Mouse (Mus musculus): ENCODE data around the gene Mipol1.
A peak's percentile ranks its signal among the peaks of the same experiment; 100 is the strongest.
"Not testable (repeated sequence)": the region's sequence is repeated elsewhere in the genome, so short reads cannot be mapped to it uniquely, and the experiment has no call there.

The Mipol1 gene

GRCm38 (mm10) chr12:57428767-57429166, 198.5 kb downstream of the Mipol1 start:
- no peak for DNase-seq

- DNase-seq = not testable (repeated sequence)
Observed at GRCm38 (mm10) chr12:57436939-57437659, 206.9 kb downstream of the Mipol1 start.

DNA sequence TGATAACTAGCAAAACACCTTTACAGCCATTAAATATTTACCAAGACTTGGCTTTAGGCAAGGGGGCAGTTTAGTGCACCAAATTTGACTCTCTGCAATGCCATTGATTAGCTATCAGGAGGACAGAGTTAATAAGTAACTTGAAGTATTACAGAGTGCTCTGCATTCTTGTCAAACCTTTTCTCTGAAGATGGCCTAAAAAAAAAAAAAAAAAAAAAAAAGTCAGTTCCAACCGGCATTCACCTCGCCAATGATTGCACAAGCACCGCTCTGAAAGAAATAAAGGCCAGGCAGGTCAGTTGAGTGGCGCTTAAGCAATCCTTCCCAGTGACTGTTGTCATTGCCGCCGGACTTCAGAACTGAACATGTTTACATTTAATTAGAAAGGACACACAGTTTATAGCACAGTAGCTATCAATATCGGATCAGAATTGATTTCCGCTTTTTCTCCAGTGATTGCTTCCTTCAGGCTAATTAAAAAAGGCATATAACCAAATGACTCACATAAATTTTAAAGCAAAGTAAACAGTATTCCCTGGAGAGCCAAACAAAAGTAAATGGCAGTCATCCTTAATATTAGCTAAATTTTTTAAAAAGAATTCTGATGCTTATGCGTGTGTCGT, 214.2 kb downstream of the Mipol1 start:
- DNase-seq = peak; percentile 50

DNA sequence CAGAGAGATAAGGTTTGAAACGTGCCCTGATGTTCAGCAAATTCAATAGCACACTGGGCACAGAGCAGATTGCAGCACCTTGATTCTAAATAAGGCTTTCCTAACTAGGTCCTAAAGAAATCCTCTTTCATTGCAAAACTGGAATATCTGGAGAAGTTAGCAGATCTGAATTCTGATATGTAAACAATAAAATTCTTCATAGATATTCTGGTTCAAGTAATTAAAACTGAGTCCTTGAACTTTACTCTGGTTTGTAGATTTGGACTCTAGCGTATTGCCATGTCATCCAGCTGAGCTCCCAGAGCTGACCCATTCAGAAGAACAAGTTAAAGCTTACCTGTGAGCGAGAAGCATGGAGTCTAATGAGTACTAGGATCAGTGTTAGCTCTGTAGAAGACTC, 217.1 kb downstream of the Mipol1 start:
- DNase-seq = no peak

GRCm38 (mm10) chr12:57449299-57449698, 219.1 kb downstream of the Mipol1 start:
- DNase-seq = no peak

- no peak for DNase-seq
Observed at GRCm38 (mm10) chr12:57450017-57450583, 219.9 kb downstream of the Mipol1 start.

DNA sequence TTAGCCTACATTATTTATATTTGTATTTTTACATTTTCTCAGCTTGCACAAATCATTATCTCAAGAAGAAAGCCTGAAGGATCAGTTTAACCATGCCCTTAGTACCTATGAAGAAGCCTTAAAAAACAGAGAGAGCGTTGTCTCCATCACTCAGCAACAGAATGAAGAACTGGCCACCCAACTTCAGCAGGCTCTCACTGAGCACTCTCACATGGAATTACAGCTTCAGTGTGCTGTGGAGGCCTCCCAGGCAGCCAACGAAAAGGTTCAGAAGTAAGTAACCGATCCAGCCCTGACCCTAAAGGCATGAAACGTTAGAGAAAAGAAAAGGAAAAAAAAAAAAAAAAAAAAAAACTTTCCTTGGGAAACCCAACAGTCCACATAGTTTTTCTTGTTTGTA, 226.7 kb downstream of the Mipol1 start:
- DNase-seq = no peak

DNA sequence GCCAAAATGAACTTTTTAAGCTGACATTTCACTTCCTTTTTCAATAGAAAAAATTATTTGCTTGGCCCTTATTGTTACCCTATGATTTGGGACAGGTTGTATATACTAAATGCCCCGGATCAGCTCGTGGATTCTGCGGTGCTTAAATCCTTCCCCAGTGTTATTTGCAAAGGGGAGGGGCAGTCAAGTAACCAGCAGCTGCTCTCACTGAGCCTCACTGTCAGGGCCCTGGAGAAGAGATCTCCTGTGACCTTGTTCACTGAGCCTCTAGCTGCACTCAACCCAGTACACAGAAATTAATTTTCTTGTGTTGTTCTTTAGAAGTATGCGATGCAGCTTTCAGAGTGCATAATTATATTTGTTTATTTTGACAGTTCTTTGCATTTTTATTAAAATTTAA, 227.1 kb downstream of the Mipol1 start:
- no peak for DNase-seq

DNA sequence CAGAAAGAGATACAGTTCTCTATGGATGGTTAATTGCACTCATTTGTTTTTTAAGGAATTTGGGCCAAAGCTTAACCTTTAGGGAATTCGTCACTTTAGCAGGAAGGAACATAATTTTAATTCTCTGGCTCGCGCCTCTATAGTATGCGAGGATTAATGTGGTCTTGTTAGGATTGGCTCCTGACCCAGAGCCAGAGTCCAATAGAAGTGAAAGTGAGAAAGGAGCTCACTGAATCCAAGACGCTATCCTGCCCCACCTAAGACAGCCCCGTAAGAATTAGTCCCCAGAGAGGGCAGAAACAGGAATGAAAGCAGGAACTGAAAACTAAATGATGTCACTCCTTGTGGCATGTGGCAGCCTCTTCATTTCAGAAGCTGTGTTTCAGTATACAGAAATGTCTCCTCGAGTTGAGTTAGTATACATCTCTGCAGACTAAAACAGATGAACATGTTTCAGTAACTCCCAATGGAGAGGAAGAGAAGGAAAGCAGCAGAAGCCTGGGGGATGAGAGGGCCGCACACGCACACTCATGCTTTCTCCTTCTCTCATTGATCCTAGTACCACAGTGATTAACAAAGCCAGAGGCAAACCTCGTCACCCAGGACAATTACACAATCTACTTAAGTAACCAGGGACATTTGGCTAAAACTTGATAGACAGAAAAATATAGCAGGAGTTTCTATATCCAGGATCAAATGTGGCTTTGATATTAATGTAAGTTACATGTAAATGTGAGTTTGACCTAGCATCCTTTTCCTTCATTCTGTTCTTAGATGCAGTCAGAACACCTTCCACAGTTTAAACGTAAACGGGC, 234.5 kb downstream of the Mipol1 start:
- DNase-seq = no peak

DNA sequence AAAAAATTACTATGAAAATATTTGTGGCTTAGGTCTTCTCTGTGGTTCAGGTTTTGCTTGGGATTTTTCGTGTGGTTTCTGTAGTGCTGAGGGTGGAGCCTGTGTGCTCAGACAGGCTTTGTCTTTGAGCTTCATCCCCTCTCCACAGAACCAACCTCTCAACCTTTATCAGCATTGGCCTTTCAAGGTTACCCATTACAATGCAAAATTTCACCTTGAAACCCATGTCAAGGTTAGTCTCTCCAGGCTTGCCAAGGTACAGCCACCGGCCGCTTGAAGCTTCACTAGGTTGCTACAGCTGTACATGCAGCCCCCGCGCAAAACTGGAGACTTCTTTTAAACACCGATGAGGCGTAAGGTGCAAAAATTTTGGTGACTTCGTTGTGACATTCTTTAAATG, 241.6 kb downstream of the Mipol1 start:
- no peak for DNase-seq

- DNase-seq = no peak
Observed at GRCm38 (mm10) chr12:57476876-57477275, 246.6 kb downstream of the Mipol1 start.

GRCm38 (mm10) chr12:57481823-57482222, 251.6 kb downstream of the Mipol1 start:
- no peak for DNase-seq

GRCm38 (mm10) chr12:57496347-57497119, 266.3 kb downstream of the Mipol1 start:
- DNase-seq = peak; percentile 43

- no peak for DNase-seq
Observed at GRCm38 (mm10) chr12:57500246-57500645, 270.0 kb downstream of the Mipol1 start.

GRCm38 (mm10) chr12:57505329-57505728, 275.1 kb downstream of the Mipol1 start:
- DNase-seq = no peak

DNA sequence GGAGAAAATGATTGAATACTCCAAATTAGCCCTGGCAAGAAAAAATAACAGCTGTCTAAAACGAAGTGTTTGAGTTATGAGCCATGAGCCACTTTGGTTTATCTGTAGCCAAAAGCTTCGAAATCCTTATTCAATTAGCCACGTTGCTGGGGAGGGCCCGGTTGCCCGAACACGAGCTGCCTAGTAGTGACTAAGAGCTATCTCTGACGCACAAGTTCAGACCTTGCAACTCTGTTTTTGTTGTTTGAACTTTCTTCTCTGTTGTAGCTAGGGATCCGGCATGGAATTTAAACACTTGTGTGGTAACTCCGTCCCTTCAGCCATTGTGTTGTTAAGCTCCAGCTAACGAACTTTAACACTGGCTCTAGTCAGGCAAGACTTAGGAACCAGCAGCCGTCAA, 278.7 kb downstream of the Mipol1 start:
- no peak for DNase-seq

GRCm38 (mm10) chr12:57509726-57510125, 279.5 kb downstream of the Mipol1 start:
- no peak for DNase-seq

DNA sequence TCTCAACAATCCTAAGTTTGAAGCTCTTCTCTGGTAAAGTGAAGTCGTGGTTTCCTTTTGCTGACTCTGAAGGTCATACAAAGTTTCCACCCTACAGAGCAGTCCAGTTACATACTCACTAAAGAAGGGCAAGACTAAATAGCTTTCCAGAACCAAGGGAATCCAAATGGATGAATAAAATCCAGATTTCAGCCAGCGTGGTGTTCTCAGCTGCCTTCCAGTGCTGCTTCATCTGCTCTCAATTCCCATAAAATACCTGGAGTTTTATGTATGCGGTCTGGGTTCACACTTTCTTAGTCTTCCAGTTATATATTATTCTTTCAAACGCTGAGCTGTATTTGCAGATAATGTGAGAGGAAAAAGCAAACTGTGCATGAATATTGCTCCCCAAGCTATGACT, 280.9 kb downstream of the Mipol1 start:
- no peak for DNase-seq

- DNase-seq = no peak
Observed at GRCm38 (mm10) chr12:57511560-57511959, 281.3 kb downstream of the Mipol1 start.

GRCm38 (mm10) chr12:57514552-57514951, 284.3 kb downstream of the Mipol1 start:
- DNase-seq = no peak

DNA sequence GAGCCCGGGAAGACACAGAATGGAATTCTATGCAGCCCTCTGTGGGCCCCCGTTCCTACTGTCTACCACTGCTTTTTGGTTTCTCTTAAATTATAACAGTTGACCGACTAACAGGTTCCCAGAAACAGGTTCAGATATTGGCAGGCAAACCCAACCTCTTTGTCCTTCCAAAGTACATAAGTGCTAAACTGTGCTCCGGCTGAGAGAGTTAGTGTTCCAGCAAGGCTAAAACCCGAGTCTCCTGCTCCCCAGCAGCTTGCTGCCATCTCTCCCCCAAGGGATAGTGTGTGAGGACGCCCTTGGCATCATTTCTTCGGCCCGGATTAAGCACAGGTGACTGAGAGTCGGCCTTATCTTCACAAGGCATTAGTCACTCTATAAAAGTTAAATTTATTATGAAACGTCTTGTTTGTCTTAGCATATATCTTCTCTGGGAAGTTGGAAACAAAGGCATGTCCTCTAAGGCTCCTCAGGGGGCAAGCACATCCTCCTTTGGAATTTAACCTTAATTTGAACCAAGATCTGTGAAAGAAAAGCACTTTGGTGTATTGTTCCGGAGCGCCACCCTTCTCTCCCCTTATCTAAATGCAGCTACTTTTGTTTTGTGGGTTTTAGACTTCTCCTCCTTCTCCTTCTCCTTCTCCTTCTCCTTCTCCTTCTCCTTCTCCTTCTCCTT, 285.6 kb downstream of the Mipol1 start:
- DNase-seq = no peak

GRCm38 (mm10) chr12:57528335-57528734, 298.1 kb downstream of the Mipol1 start:
- DNase-seq = no peak
